Mouse (Mus musculus) heart, embryonic 14.5 days (tissue): ENCODE data around the gene Lrrfip2. TPM values are rescaled to one million over a fixed set of nuclear protein-coding genes. Genes with fewer than 3 reads are reported as not detected.

Source experiments
- ATAC-seq: fragments of 200-750 bp; cut with Nextera tagmentation; 2 replicates; pipeline ENCODE4 v1.8.0; 2017; ENCODE audit warnings: low read depth, moderate TSS enrichment; ENCODE audit not compliant: insufficient number of reproducible peaks, insufficient read depth, low FRiP score
- H3K27ac ChIP-seq, 2 experiments: fragments of 200-500 bp in 1 of 2; fragments of 300-500 bp in 1 of 2; sonication (generic) in 1 of 2; replicated peaks in 1 of 2; 2 replicates each; pipeline ENCODE4 v1.5.1; 2012 to 2014; ENCODE audit warnings: low read depth in 2 of 2, low read length in 2 of 2, control low read depth in 1 of 2, mild to moderate bottlenecking in 1 of 2, mixed read lengths in 1 of 2; ENCODE audit not compliant: control insufficient read depth in 1 of 2, insufficient read depth in 1 of 2
- H3K27me3 ChIP-seq: fragments of 300-500 bp; sonication (generic); 2 replicates; pipeline ENCODE4 v1.6.1; 2014; ENCODE audit warnings: mild to moderate bottlenecking, low read length, control low read depth; ENCODE audit not compliant: control insufficient read depth, insufficient read depth
- H3K36me3 ChIP-seq: fragments of 300-500 bp; sonication (generic); 2 replicates; pipeline ENCODE4 v1.6.1; 2014; ENCODE audit warnings: mild to moderate bottlenecking, control low read depth, low read length, mixed read lengths; ENCODE audit not compliant: control insufficient read depth, insufficient read depth
- H3K4me1 ChIP-seq, 2 experiments: fragments of 200-500 bp in 1 of 2; fragments of 300-500 bp in 1 of 2; sonication (generic) in 1 of 2; 2 replicates each; pipeline ENCODE4 v1.6.1; 2012 to 2014; ENCODE audit warnings: low read length in 2 of 2, control low read depth in 1 of 2, mixed read lengths in 1 of 2; ENCODE audit not compliant: control insufficient read depth in 2 of 2, insufficient read depth in 2 of 2
- H3K4me2 ChIP-seq: fragments of 300-500 bp; sonication (generic); 2 replicates; pipeline ENCODE4 v1.6.1; 2014; ENCODE audit warnings: mild to moderate bottlenecking, low read length
- H3K4me3 ChIP-seq, 2 experiments: fragments of 200-500 bp in 1 of 2; fragments of 300-500 bp in 1 of 2; sonication (generic) in 1 of 2; 2 replicates each; pipeline ENCODE4 v1.5.1; 2012 to 2014; ENCODE audit warnings: low read length in 2 of 2, mild to moderate bottlenecking in 2 of 2, control low read depth in 1 of 2, low read depth in 1 of 2, moderate library complexity in 1 of 2; ENCODE audit not compliant: control insufficient read depth in 1 of 2, insufficient read depth in 1 of 2
- H3K9ac ChIP-seq: fragments of 300-500 bp; sonication (generic); 2 replicates; pipeline ENCODE4 v1.6.1; 2014; ENCODE audit warnings: mild to moderate bottlenecking, low read length
- H3K9me3 ChIP-seq: fragments of 300-500 bp; sonication (generic); 2 replicates; pipeline ENCODE4 v1.6.1; 2016; ENCODE audit warnings: low read length, control low read depth; ENCODE audit not compliant: control insufficient read depth
- WGBS: fragments of 180-500 bp; shearing (Covaris S2); extraction: QIAGEN DNeasy Blood & Tissue Kit; methylation state at CpG from one replicate; pipeline ENCODE4 v1.1.7; 2014; 5-methylcytosine and 5-hydroxymethylcytosine counted together
- polyA plus RNA-seq: library from polyadenylated mRNA; unstranded; fragments of >200 nt; fragmentation: Nextera tagmentation; extraction: Ambion mirVana; gene quantifications from 2 replicates; pipeline ENCODE4 v1.2.1, GENCODE M21; 2014

Gene Lrrfip2
- polyA plus RNA-seq, 1 experiment from 2014 or later = 75.3 TPM

DNA sequence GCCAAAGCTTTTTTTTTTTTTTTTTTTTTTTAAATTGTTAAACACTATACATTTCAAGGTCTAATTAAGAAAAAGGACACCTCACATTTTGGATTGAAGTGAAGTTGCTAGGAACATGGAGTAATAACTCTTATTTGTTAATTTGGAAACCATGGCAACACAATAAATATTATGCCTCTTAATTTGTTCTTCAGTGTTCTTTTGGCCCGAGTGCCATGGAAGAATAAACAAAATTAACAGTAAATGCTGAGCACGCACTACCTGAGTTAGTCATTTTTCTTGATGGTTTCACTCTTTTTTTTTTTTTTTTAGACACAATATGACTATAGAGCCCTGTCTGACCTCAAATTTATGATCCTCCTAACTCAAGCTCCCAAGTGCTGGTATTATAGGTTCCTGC is 30.6 kb downstream of the Lrrfip2 start:
- no peak overlapping the region; the same call in 1 of the 2 replicates for H3K9ac ChIP-seq
- ATAC-seq = no peak
- H3K27ac ChIP-seq = peak overlapping the region in 1 of 2 experiments; percentile 93; a peak in 2 of 4 replicates
- peaks cover 4% of the 10 kb centered on the region; the same call in 1 of the 2 replicates for H3K36me3 ChIP-seq
- H3K4me3 ChIP-seq = no peak overlapping the region
- H3K9me3 ChIP-seq = no peaks in the 10 kb centered on the region
- H3K4me2 ChIP-seq = no peak overlapping the region
- WGBS = 75% methylated on average over 2 of the region's 2 CpGs
- H3K27me3 ChIP-seq = no peaks in the 10 kb centered on the region
- peaks cover 24 to 59% of the 10 kb centered on the region in 2 experiments for H3K4me1 ChIP-seq

- Histone ChIP-seq H3K27ac (peak overlapping the region; percentile 87 to 93), H3K4me2 (peak overlapping the region; percentile 58), H3K9ac (peak overlapping the region; percentile 65), H3K36me3 (peaks cover 2% of the 10 kb centered on the region; the same call in 1 of the 2 replicates), H3K4me1 (peaks cover 24 to 59% of the 10 kb centered on the region in 2 experiments), H3K27me3 (no peaks in the 10 kb centered on the region), H3K9me3 (no peaks in the 10 kb centered on the region), H3K4me3 (no peak overlapping the region)
- WGBS = 28% methylated on average over 2 of the region's 2 CpGs
- no peak for ATAC-seq
These were observed 31.0 kb downstream of the Lrrfip2 start for GRCm38 (mm10) chr9:111148414-111148813.

GRCm38 (mm10) chr9:111149188-111149945 is 32.0 kb downstream of the Lrrfip2 start:
- ATAC-seq = peak; percentile 90
- Histone ChIP-seq H3K9me3 (no peaks in the 10 kb centered on the region), H3K27ac (peak overlapping the region; percentile 87 to 93), H3K4me3 (0 out of 4 replicates have a peak overlapping the region, but pooled peaks of 1 of the 2 experiments have one; percentile 3), H3K4me1 (peaks cover 24 to 57% of the 10 kb centered on the region in 2 experiments), H3K4me2 (peak overlapping the region; percentile 58), H3K9ac (peak overlapping the region; percentile 65), H3K36me3 (no peaks in the 10 kb centered on the region), H3K27me3 (no peaks in the 10 kb centered on the region)
- WGBS = 11% methylated on average over 5 of the region's 5 CpGs

GRCm38 (mm10) chr9:111152314-111152897 is 35.0 kb downstream of the Lrrfip2 start:
- Histone ChIP-seq H3K9ac (no peak overlapping the region), H3K9me3 (no peaks in the 10 kb centered on the region), H3K4me3 (no peak overlapping the region), H3K27ac (no peak overlapping the region), H3K4me2 (no peak overlapping the region), H3K36me3 (no peaks in the 10 kb centered on the region), H3K27me3 (no peaks in the 10 kb centered on the region), H3K4me1 (peaks cover 25 to 41% of the 10 kb centered on the region in 2 experiments)
- 60% methylated on average over 2 of the region's 2 CpGs for WGBS
- ATAC-seq = no peak

DNA sequence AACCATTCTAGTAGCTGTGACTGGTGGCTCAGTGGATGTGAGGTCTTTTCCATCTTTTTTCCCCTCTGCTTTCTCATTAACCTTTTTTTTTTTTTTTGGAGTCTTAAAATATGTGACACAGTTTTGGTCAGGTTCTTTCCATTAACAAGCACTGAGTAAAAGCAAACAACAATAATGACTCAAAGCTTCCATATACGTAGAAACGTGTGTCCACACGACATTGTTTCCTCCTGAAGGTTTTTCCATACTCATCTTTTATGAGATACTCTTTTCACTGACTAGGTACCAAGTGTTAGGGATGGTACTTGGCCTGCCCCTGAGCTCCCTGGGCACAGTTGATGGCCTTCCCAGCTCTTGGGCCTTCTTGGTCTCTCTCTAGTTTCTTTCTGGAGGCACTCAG is 35.6 kb downstream of the Lrrfip2 start:
- 93% methylated on average over 3 of the region's 3 CpGs for WGBS
- Histone ChIP-seq H3K4me2 (no peak overlapping the region), H3K36me3 (no peaks in the 10 kb centered on the region), H3K9ac (no peak overlapping the region), H3K27me3 (no peaks in the 10 kb centered on the region), H3K4me3 (no peak overlapping the region), H3K27ac (no peak overlapping the region), H3K4me1 (peaks cover 24 to 38% of the 10 kb centered on the region in 2 experiments), H3K9me3 (no peaks in the 10 kb centered on the region)
- ATAC-seq = no peak

- peak overlapping the region; percentile 0; the same call in 1 of the 2 replicates for H3K9ac ChIP-seq
- peak overlapping the region; percentile 46 to 51 for H3K27ac ChIP-seq
- peaks cover 8 to 10% of the 10 kb centered on the region in 2 experiments for H3K4me1 ChIP-seq
- peak; percentile 72; the same call in 1 of the 2 replicates for ATAC-seq
- H3K9me3 ChIP-seq = no peaks in the 10 kb centered on the region
- 31% methylated on average over 11 of the region's 11 CpGs for WGBS
- no peak overlapping the region for H3K4me3 ChIP-seq
- no peaks in the 10 kb centered on the region; the same call in 1 of the 2 replicates for H3K36me3 ChIP-seq
- no peaks in the 10 kb centered on the region for H3K27me3 ChIP-seq
- H3K4me2 ChIP-seq = peak overlapping the region; percentile 47
These were observed 38.5 kb downstream of the Lrrfip2 start for GRCm38 (mm10) chr9:111155764-111156458.

DNA sequence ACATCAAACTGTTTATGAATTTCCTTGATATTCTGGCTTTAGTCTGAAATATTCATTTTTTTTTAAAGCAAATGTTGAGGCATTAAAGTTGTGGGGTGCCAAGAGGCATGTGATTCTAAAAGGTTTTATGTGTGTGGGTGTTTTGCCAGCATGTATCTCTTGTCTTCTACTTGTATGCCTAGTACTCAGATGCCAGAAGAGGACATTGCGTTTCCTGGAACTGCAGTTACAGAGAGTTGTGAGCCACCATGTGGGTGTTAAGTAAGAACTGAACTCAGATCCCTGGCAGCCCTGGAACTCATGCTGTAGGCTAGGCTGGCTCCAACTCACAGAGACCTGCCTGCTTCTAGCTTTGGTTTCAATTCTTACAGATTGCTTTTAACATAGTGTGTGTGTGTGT is 42.2 kb downstream of the Lrrfip2 start:
- WGBS = 83% methylated on average over 1 of the region's 1 CpGs
- H3K9ac ChIP-seq = no peak overlapping the region
- H3K4me1 ChIP-seq = peaks cover 7 to 10% of the 10 kb centered on the region in 2 experiments; a peak in 3 of 4 replicates
- H3K27ac ChIP-seq = no peak overlapping the region
- no peak overlapping the region for H3K4me2 ChIP-seq
- H3K9me3 ChIP-seq = no peaks in the 10 kb centered on the region
- H3K36me3 ChIP-seq = peaks cover 25% of the 10 kb centered on the region
- H3K4me3 ChIP-seq = no peak overlapping the region
- H3K27me3 ChIP-seq = no peaks in the 10 kb centered on the region
- ATAC-seq = no peak
